Mouse (Mus musculus) embryonic fibroblast, embryonic 13.5 days (primary cell): ENCODE measurements around the gene Fnip1. TPM values are rescaled to one million over a fixed set of nuclear protein-coding genes. Genes with fewer than 3 reads are reported as not detected.
"Not testable (repeated sequence)": the region's sequence is repeated elsewhere in the genome, so short reads cannot be mapped to it uniquely, and the experiment has no call there.

Experiments used
- H3K27ac ChIP-seq: 2 replicates; pipeline ENCODE4 v1.5.1; 2012; ENCODE audit warnings: low read length, control low read depth, inconsistent platforms; ENCODE audit not compliant: insufficient read depth
- H3K4me1 ChIP-seq: 2 replicates; pipeline ENCODE4 v1.6.1; 2011; ENCODE audit warnings: low read length; ENCODE audit not compliant: control insufficient read depth, insufficient read depth
- H3K4me3 ChIP-seq: 2 replicates; pipeline ENCODE4 v1.5.1; 2011; ENCODE audit warnings: mild to moderate bottlenecking, control low read depth, low read length; ENCODE audit not compliant: insufficient read depth
- CTCF ChIP-seq: IDR thresholded peaks from 2 replicates; pipeline ENCODE4 v1.5.1; 2011; ENCODE audit warnings: mild to moderate bottlenecking, control low read depth, low read length, moderate library complexity, borderline replicate concordance; ENCODE audit not compliant: insufficient read depth
- POLR2A ChIP-seq: IDR thresholded peaks from 2 replicates; pipeline ENCODE4 v1.6.1; 2011; ENCODE audit warnings: low read depth, mild to moderate bottlenecking, control low read depth, low read length, moderate library complexity
- polyA plus RNA-seq: library from polyadenylated mRNA; stranded (reverse); fragments of >200 nt; gene quantifications from 2 replicates; pipeline ENCODE4 v1.2.4, GENCODE M21; 2011; ENCODE audit warnings: low read depth; ENCODE audit not compliant: missing spikeins, insufficient read length

The Fnip1 gene
- polyA plus RNA-seq, 1 experiment: 38.5 TPM

GRCm38 (mm10) chr11:54427138-54427537 is 10.9 kb upstream of the Fnip1 start:
- TF ChIP-seq CTCF: no peak
- TF ChIP-seq POLR2A: no peak
- Histone ChIP-seq H3K4me3 (no peak overlapping the region), H3K27ac (peak overlapping the region; percentile 34; the same call in 1 of the 2 replicates), H3K4me1 (peaks cover 6% of the 10 kb centered on the region)

- TF ChIP-seq POLR2A: no peak
- no peak overlapping the region for H3K4me3 ChIP-seq
- H3K27ac ChIP-seq: no peak overlapping the region; the same call in 1 of the 2 replicates
- H3K4me1 ChIP-seq: peaks cover 6% of the 10 kb centered on the region
Observed at GRCm38 (mm10) chr11:54427695-54428352, 10.2 kb upstream of the Fnip1 start.

GRCm38 (mm10) chr11:54429224-54429623 is 8.8 kb upstream of the Fnip1 start:
- Histone ChIP-seq H3K4me3 (no peak overlapping the region), H3K27ac (no peak overlapping the region)
- no peak for TF ChIP-seq CTCF
- no peak for TF ChIP-seq POLR2A

GRCm38 (mm10) chr11:54435797-54436196 is 2.2 kb upstream of the Fnip1 start:
- Histone ChIP-seq H3K4me3 (no peak overlapping the region), H3K27ac (no peak overlapping the region), H3K4me1 (peaks cover 2% of the 10 kb centered on the region)
- TF ChIP-seq CTCF (no peak), POLR2A (no peak)

More at GRCm38 (mm10) chr11:54429224-54429623, 8.8 kb upstream of the Fnip1 start:
- H3K4me1 ChIP-seq: peaks cover 6% of the 10 kb centered on the region

- TF ChIP-seq CTCF (no peak), POLR2A (no peak)
- Histone ChIP-seq H3K4me1 (peaks cover 5% of the 10 kb centered on the region), H3K4me3 (peak overlapping the region; percentile 55), H3K27ac (peak overlapping the region; percentile 21; the same call in 1 of the 2 replicates)
Observed at GRCm38 (mm10) chr11:54437310-54437822, 633 bp upstream of the Fnip1 start.

GRCm38 (mm10) chr11:54438366-54438781 is 375 bp downstream of the Fnip1 start:
- no peak for TF ChIP-seq POLR2A
- TF ChIP-seq CTCF: no peak
- H3K4me3 ChIP-seq: peak overlapping the region; percentile 99
- H3K27ac ChIP-seq: peak overlapping the region; percentile 37; the same call in 1 of the 2 replicates
- H3K4me1 ChIP-seq: peaks cover 5% of the 10 kb centered on the region

- Histone ChIP-seq H3K4me3 (peak overlapping the region; percentile 99), H3K27ac (no peak overlapping the region), H3K4me1 (peaks cover 5% of the 10 kb centered on the region)
- no peak for TF ChIP-seq POLR2A
- TF ChIP-seq CTCF: no peak
Observed at GRCm38 (mm10) chr11:54438991-54439690, 1.1 kb downstream of the Fnip1 start.

GRCm38 (mm10) chr11:54439691-54440029 is 1.7 kb downstream of the Fnip1 start:
- H3K4me1 ChIP-seq: peaks cover 5% of the 10 kb centered on the region
- TF ChIP-seq CTCF: no peak
- H3K27ac ChIP-seq: no peak overlapping the region
- peak overlapping the region; percentile 99 for H3K4me3 ChIP-seq

GRCm38 (mm10) chr11:54450757-54451156 is 12.8 kb downstream of the Fnip1 start:
- H3K4me1 ChIP-seq, H3K27ac ChIP-seq, H3K4me3 ChIP-seq: not testable (repeated sequence)

- TF ChIP-seq CTCF: no peak
- TF ChIP-seq POLR2A: no peak
- Histone ChIP-seq H3K4me1 (no peaks in the 10 kb centered on the region), H3K4me3 (no peak overlapping the region), H3K27ac (no peak overlapping the region)
Observed at GRCm38 (mm10) chr11:54454516-54454915, 16.5 kb downstream of the Fnip1 start.

- no peak overlapping the region for H3K27ac ChIP-seq
- no peaks in the 10 kb centered on the region for H3K4me1 ChIP-seq
- no peak overlapping the region for H3K4me3 ChIP-seq
- no peak for TF ChIP-seq POLR2A
- no peak for TF ChIP-seq CTCF
Observed at GRCm38 (mm10) chr11:54456875-54457274, 18.9 kb downstream of the Fnip1 start.
